Mouse (Mus musculus) layer of hippocampus, adult 8-10 months (tissue): ENCODE results near the gene Baiap2. TPM values are rescaled to one million over a fixed set of nuclear protein-coding genes. Genes with fewer than 3 reads are reported as not detected.

Source experiments
- DNase-seq, 2 experiments: peaks; one replicate each; pipeline ENCODE4 v3.0.0; 2022; ENCODE audit warnings: low spot score in 2 of 2
- total RNA-seq, 4 experiments: library from RNA; stranded (reverse); gene quantifications; 2 replicates each; pipeline ENCODE4 v1.2.4; 2022

Gene Baiap2
- 100 to 1,000 TPM; 170 to 244 (median 215) TPM for total RNA-seq

- peak; percentile 96 to 97 for DNase-seq
Observed at GRCm38 (mm10) chr11:119942727-119943427, at the start of gene Baiap2. TSS of gene Baiap2 (plus strand) at chr11:119942763.

- no peak for DNase-seq
Observed at GRCm38 (mm10) chr11:119893667-119894236, 48.8 kb upstream of the Baiap2 start.

GRCm38 (mm10) chr11:119894634-119895033, 47.9 kb upstream of the Baiap2 start:
- no peak for DNase-seq

GRCm38 (mm10) chr11:119897041-119897440, 45.5 kb upstream of the Baiap2 start:
- no peak for DNase-seq

GRCm38 (mm10) chr11:119898976-119899375, 43.6 kb upstream of the Baiap2 start:
- no peak for DNase-seq

GRCm38 (mm10) chr11:119901174-119901573, 41.4 kb upstream of the Baiap2 start:
- DNase-seq, result no peak

GRCm38 (mm10) chr11:119902891-119903290, 39.7 kb upstream of the Baiap2 start:
- DNase-seq, result no peak

GRCm38 (mm10) chr11:119904621-119905286, 37.8 kb upstream of the Baiap2 start:
- DNase-seq, result peak; percentile 68 to 84

GRCm38 (mm10) chr11:119905794-119906193, 36.8 kb upstream of the Baiap2 start:
- DNase-seq, result no peak

GRCm38 (mm10) chr11:119907006-119907650, 35.4 kb upstream of the Baiap2 start:
- peak in 1 of 2 experiments; percentile 46 for DNase-seq

- DNase-seq, result no peak
Observed at GRCm38 (mm10) chr11:119907711-119908110, 34.9 kb upstream of the Baiap2 start.

- DNase-seq, result peak in 1 of 2 experiments; percentile 74
Observed at GRCm38 (mm10) chr11:119909436-119909835, 33.1 kb upstream of the Baiap2 start.

GRCm38 (mm10) chr11:119912845-119913244, 29.7 kb upstream of the Baiap2 start:
- DNase-seq, result no peak

GRCm38 (mm10) chr11:119913291-119913934, 29.1 kb upstream of the Baiap2 start, which contains the start of gene Chmp6:
TSS of gene Chmp6 (plus strand) at chr11:119913441.
- DNase-seq, result peak; percentile 77 to 92

GRCm38 (mm10) chr11:119913935-119914314, 28.6 kb upstream of the Baiap2 start:
- DNase-seq, result no peak

- DNase-seq, result no peak
Observed at GRCm38 (mm10) chr11:119914381-119914780, 28.2 kb upstream of the Baiap2 start.

GRCm38 (mm10) chr11:119915666-119916065, 26.9 kb upstream of the Baiap2 start:
- DNase-seq, result no peak

- DNase-seq, result no peak
Observed at GRCm38 (mm10) chr11:119916102-119916790, 26.3 kb upstream of the Baiap2 start.

GRCm38 (mm10) chr11:119916834-119917469, 25.6 kb upstream of the Baiap2 start:
- no peak for DNase-seq

- no peak for DNase-seq
Observed at GRCm38 (mm10) chr11:119918521-119918920, 24.0 kb upstream of the Baiap2 start.
